Mouse (Mus musculus): ENCODE results near the gene Tbp.
"Not testable (repeated sequence)": the region's sequence is repeated elsewhere in the genome, so short reads cannot be mapped to it uniquely, and the experiment has no call there.

Tbp gene

GRCm38 (mm10) chr17:15536457-15536904 lies 36.8 kb downstream of the Tbp start:
- peak; percentile 45 for DNase-seq (ENCODE audit: low spot score)

- DNase-seq (ENCODE audit: low spot score) = no peak
Measured at GRCm38 (mm10) chr17:15540309-15540708, 40.6 kb downstream of the Tbp start.

- not testable (repeated sequence) for DNase-seq (ENCODE audit: low spot score)
Measured at GRCm38 (mm10) chr17:15543868-15544267, 44.2 kb downstream of the Tbp start.

GRCm38 (mm10) chr17:15546440-15546839 lies 46.8 kb downstream of the Tbp start:
- no peak for DNase-seq (ENCODE audit: low spot score)

GRCm38 (mm10) chr17:15549713-15550112 lies 50.0 kb downstream of the Tbp start:
- DNase-seq (ENCODE audit: low spot score) = no peak

GRCm38 (mm10) chr17:15559946-15560345 lies 60.3 kb downstream of the Tbp start:
- no peak for DNase-seq (ENCODE audit: low spot score)

- DNase-seq (ENCODE audit: low spot score) = peak; percentile 99
Measured at GRCm38 (mm10) chr17:15564014-15564927, 64.6 kb downstream of the Tbp start, which contains the start of gene Prdm9. TSS of gene Prdm9 (minus strand) at chr17:15564354.

- no peak for DNase-seq (ENCODE audit: low spot score)
Measured at GRCm38 (mm10) chr17:15564928-15565300, 65.2 kb downstream of the Tbp start.

- DNase-seq (ENCODE audit: low spot score) = no peak
Measured at GRCm38 (mm10) chr17:15566908-15567307, 67.2 kb downstream of the Tbp start.

GRCm38 (mm10) chr17:15575056-15575455 lies 75.4 kb downstream of the Tbp start:
- no peak for DNase-seq (ENCODE audit: low spot score)

- DNase-seq (ENCODE audit: low spot score) = no peak
Measured at GRCm38 (mm10) chr17:15577291-15577694, 77.6 kb downstream of the Tbp start.

Data from testis, postnatal 10 days (tissue).